Mouse (Mus musculus) heart, postnatal 0 days (tissue): Measurements from ENCODE around the gene Zfp318. TPM values are rescaled to one million over a fixed set of nuclear protein-coding genes. Genes with fewer than 3 reads are reported as not detected.
A peak's percentile ranks its signal among the peaks of the same experiment; 100 is the strongest.

Source experiments
- ATAC-seq: fragments of 200-750 bp; cut with Nextera tagmentation; 2 replicates; pipeline ENCODE4 v1.8.0; 2017; ENCODE audit warnings: low read depth, moderate number of reproducible peaks, moderate library complexity; ENCODE audit not compliant: insufficient read depth
- DNase-seq: peaks from one replicate; pipeline ENCODE4 v3.0.0-alpha.2; 2016; ENCODE audit warnings: low spot score
- H3K27ac ChIP-seq: fragments of 300-500 bp; sonication (generic); 2 replicates; pipeline ENCODE4 v1.5.1; 2014; ENCODE audit warnings: low read depth, mild to moderate bottlenecking
- H3K27me3 ChIP-seq: fragments of 300-500 bp; sonication (generic); 2 replicates; pipeline ENCODE4 v1.6.1; 2014; ENCODE audit warnings: low read length, mixed read lengths; ENCODE audit not compliant: control insufficient read depth, insufficient read depth
- H3K36me3 ChIP-seq: fragments of 300-500 bp; sonication (generic); replicated peaks from 2 replicates; pipeline ENCODE4 v1.6.1; 2014; ENCODE audit warnings: low read length, mixed read lengths; ENCODE audit not compliant: control insufficient read depth, insufficient read depth
- H3K4me1 ChIP-seq: fragments of 300-500 bp; sonication (generic); 2 replicates; pipeline ENCODE4 v1.6.1; 2014; ENCODE audit warnings: antibody characterized with exemption; ENCODE audit not compliant: control insufficient read depth, insufficient read depth
- H3K4me2 ChIP-seq: fragments of 300-500 bp; sonication (generic); 2 replicates; pipeline ENCODE4 v1.6.1; 2014; ENCODE audit warnings: low read depth, mild to moderate bottlenecking, low read length, moderate library complexity
- H3K4me3 ChIP-seq: fragments of 300-500 bp; sonication (generic); 2 replicates; pipeline ENCODE4 v1.5.1; 2014; ENCODE audit warnings: low read depth, low read length
- H3K9ac ChIP-seq: fragments of 300-500 bp; sonication (generic); replicated peaks from 2 replicates; pipeline ENCODE4 v1.6.1; 2014; ENCODE audit warnings: low read depth, low read length, mixed read lengths
- H3K9me3 ChIP-seq: fragments of 300-500 bp; sonication (generic); replicated peaks from 2 replicates; pipeline ENCODE4 v1.6.1; 2016; ENCODE audit warnings: low read length; ENCODE audit not compliant: control insufficient read depth
- CTCF ChIP-seq: IDR thresholded peaks from 2 replicates; pipeline ENCODE4 v1.5.1; 2016; ENCODE audit warnings: antibody characterized with exemption, control low read depth, low read depth
- EP300 ChIP-seq: IDR thresholded peaks from 2 replicates; pipeline ENCODE4 v1.6.1; 2016; ENCODE audit warnings: antibody characterized with exemption, low read depth
- whole genome bisulfite sequencing: fragments of 180-500 bp; shearing (Covaris S2); extraction: QIAGEN DNeasy Blood & Tissue Kit; methylation state at CpG from one replicate; pipeline ENCODE4 v1.1.7; 2014; 5-methylcytosine and 5-hydroxymethylcytosine counted together
- polyA plus RNA-seq: library from polyadenylated mRNA; unstranded; fragments of >200 nt; fragmentation: Nextera tagmentation; extraction: Ambion mirVana; gene quantifications from 2 replicates; pipeline ENCODE4 v1.2.1, GENCODE M21; 2015
- total RNA-seq: library from RNA; depleted of rRNA; stranded (reverse); fragments of >200 nt; gene quantifications from 2 replicates; pipeline ENCODE4 v1.2.3, GENCODE M21; 2014; ENCODE audit warnings: low replicate concordance

Gene Zfp318
- total and polyA plus RNA-seq, 2 experiments from 2014 or later = 4.4 to 18.1 TPM

GRCm38 (mm10) chr17:46433627-46434026, 50.1 kb downstream of the Zfp318 start:
- TF ChIP-seq CTCF = no peak
- no peak for TF ChIP-seq EP300
- no peak overlapping the region for H3K27ac ChIP-seq
- 3% methylated on average over 17 of the region's 17 CpGs for WGBS
- H3K36me3 ChIP-seq = no peaks in the 10 kb centered on the region
- H3K9ac ChIP-seq = no peak overlapping the region
- ATAC-seq (peak; percentile 49; the same call in 1 of the 2 replicates), DNase-seq (no peak)
- H3K9me3 ChIP-seq = no peaks in the 10 kb centered on the region
- H3K4me2 ChIP-seq = peak overlapping the region; percentile 33; the same call in 1 of the 2 replicates
- peaks cover 27% of the 10 kb centered on the region for H3K27me3 ChIP-seq
- H3K4me3 ChIP-seq = no peak overlapping the region
- no peaks in the 10 kb centered on the region for H3K4me1 ChIP-seq

DNA sequence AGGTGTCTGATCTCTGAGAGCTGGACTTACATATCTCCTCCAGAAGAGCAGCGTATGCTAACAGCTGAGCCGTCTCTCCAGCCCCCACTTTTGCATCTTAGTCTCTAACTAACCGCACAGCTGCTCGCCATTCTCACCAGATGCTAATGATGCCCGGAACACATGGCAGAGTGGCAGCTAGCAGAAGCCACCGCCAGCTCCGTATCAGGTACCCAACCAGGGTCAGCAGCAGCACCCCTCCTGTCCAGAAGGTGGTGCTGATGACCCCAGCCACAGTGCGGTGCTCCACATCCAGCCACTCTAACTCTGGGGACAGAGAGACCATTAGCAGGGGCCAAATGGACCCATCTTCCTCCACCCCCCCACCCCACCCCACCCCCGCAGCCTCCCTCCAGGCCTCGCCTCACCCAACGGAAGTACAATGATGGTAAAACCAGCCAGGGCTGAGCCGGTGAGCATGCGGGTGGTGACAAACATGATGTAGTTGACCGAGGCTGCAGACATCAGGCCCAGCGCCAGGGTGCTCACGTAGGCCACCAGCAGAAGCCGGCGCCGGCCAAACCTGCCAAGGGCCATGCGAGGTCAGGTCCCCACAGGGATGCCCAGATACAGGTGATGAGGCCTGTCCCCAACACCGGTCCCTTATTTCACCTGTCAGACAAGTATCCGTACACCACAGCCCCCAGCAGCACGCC, 53.3 kb downstream of the Zfp318 start:
- H3K4me2 ChIP-seq = no peak overlapping the region
- no peaks in the 10 kb centered on the region for H3K4me1 ChIP-seq
- no peaks in the 10 kb centered on the region for H3K36me3 ChIP-seq
- no peak overlapping the region for H3K4me3 ChIP-seq
- 25% methylated on average over 23 of the region's 23 CpGs for WGBS
- H3K27ac ChIP-seq = no peak overlapping the region
- DNase-seq (peak; percentile 36), ATAC-seq (peak; percentile 60)
- peaks cover 25% of the 10 kb centered on the region for H3K27me3 ChIP-seq
- no peaks in the 10 kb centered on the region for H3K9me3 ChIP-seq
- TF ChIP-seq CTCF = peak; percentile 72
- TF ChIP-seq EP300 = no peak
- no peak overlapping the region for H3K9ac ChIP-seq

GRCm38 (mm10) chr17:46438298-46438873, 54.9 kb downstream of the Zfp318 start, which contains the start of gene Slc22a7:
TSS of gene Slc22a7 (minus strand) at chr17:46438457.
- 87% methylated on average over 4 of the region's 4 CpGs for whole genome bisulfite sequencing
- no peak within 1 kb of the TSS for H3K4me3 ChIP-seq
- DNase-seq (no peak), ATAC-seq (no peak)
- H3K27me3 ChIP-seq = peaks cover 41% of the 10 kb centered on the region
- H3K4me2 ChIP-seq = no peak within 1 kb of the TSS
- no peaks in the 10 kb centered on the region for H3K36me3 ChIP-seq
- TF ChIP-seq CTCF (no peak), EP300 (no peak)
- no peaks in the 10 kb centered on the region for H3K9me3 ChIP-seq
- no peak within 1 kb of the TSS for H3K9ac ChIP-seq
- no peak within 1 kb of the TSS for H3K27ac ChIP-seq
- H3K4me1 ChIP-seq = no peaks in the 10 kb centered on the region

DNA sequence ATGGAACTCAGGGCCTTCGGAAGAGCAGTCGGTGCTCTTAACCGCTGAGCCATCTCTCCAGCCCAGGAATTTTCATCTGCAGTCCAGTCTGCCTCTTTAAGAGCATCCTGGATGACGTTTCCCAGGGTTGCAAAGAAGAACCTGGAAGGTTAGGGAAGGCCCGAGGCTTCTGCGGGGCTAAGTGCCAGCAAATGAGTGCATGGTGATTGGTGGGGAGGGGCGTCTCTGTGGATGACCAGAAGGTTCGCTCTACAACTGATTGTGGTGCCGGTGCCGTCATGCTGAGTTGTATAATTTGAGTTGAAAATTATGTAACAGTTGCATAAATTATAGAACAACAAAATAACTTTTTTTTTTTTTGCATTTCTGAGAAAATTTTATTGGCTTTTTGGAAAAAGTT, 55.6 kb downstream of the Zfp318 start:
- Histone ChIP-seq H3K4me3 (no peak overlapping the region), H3K4me2 (no peak overlapping the region), H3K27ac (no peak overlapping the region), H3K36me3 (no peaks in the 10 kb centered on the region), H3K27me3 (peaks cover 46% of the 10 kb centered on the region), H3K9ac (no peak overlapping the region), H3K4me1 (no peaks in the 10 kb centered on the region), H3K9me3 (no peaks in the 10 kb centered on the region)
- no peak for DNase-seq
- TF ChIP-seq EP300 = no peak
- TF ChIP-seq CTCF = no peak
- WGBS = 90% methylated on average over 10 of the region's 10 CpGs
- no peak for ATAC-seq

- Histone ChIP-seq H3K36me3 (no peaks in the 10 kb centered on the region), H3K27ac (no peak overlapping the region), H3K9ac (no peak overlapping the region; the same call in 1 of the 2 replicates), H3K9me3 (no peaks in the 10 kb centered on the region), H3K27me3 (peaks cover 53% of the 10 kb centered on the region), H3K4me3 (peak overlapping the region; percentile 41), H3K4me2 (peak overlapping the region; percentile 65), H3K4me1 (no peaks in the 10 kb centered on the region)
- DNase-seq (no peak), ATAC-seq (peak; percentile 18; the same call in 1 of the 2 replicates)
- TF ChIP-seq EP300 = no peak
- TF ChIP-seq CTCF = no peak
- WGBS = 4% methylated on average over 48 of the region's 50 CpGs
Observed at GRCm38 (mm10) chr17:46444839-46445579, 61.5 kb downstream of the Zfp318 start.
